Mouse (Mus musculus) E14TG2a.4 (cell line): ENCODE data around the gene Nynrin.

ENCODE experiments used
- CTCF ChIP-seq: conservative IDR thresholded peaks from 2 replicates; pipeline ENCODE4 v1.5.1; 2014; ENCODE audit warnings: low read length
- NANOG ChIP-seq: IDR thresholded peaks from 2 replicates; pipeline ENCODE4 v1.6.1; 2014; ENCODE audit warnings: borderline replicate concordance, low read length, mixed read lengths
- POU5F1 ChIP-seq: IDR thresholded peaks from 2 replicates; pipeline ENCODE4 v1.6.1; 2014; ENCODE audit warnings: low read length, borderline replicate concordance

- TF ChIP-seq CTCF (no peak), NANOG (no peak), POU5F1 (no peak)
Measured at GRCm38 (mm10) chr14:55883149-55883661, 29.4 kb downstream of the Nynrin start.
